Mouse (Mus musculus) intestine, embryonic 16.5 days (tissue): ENCODE measurements around the gene Gm19426. TPM values are rescaled to one million over a fixed set of nuclear protein-coding genes. Genes with fewer than 3 reads are reported as not detected.
"Not testable (repeated sequence)": the region's sequence is repeated elsewhere in the genome, so short reads cannot be mapped to it uniquely, and the experiment has no call there.

ENCODE experiments used
- ATAC-seq: fragments of 200-750 bp; cut with Nextera tagmentation; 2 replicates; pipeline ENCODE4 v1.8.0; 2017; ENCODE audit warnings: moderate TSS enrichment, moderate library complexity
- H3K27ac ChIP-seq: fragments of 300-500 bp; sonication (generic); 2 replicates; pipeline ENCODE4 v1.5.1; 2014; ENCODE audit warnings: mild to moderate bottlenecking, low read length
- H3K27me3 ChIP-seq: fragments of 300-500 bp; sonication (generic); replicated peaks from 2 replicates; pipeline ENCODE4 v1.6.1; 2014; ENCODE audit warnings: low read length, control low read depth, mixed read lengths; ENCODE audit not compliant: control insufficient read depth, insufficient read depth
- H3K36me3 ChIP-seq: fragments of 300-500 bp; sonication (generic); 2 replicates; pipeline ENCODE4 v1.6.1; 2014; ENCODE audit warnings: low read length, control low read depth; ENCODE audit not compliant: control insufficient read depth, insufficient read depth
- H3K4me1 ChIP-seq: fragments of 300-500 bp; sonication (generic); 2 replicates; pipeline ENCODE4 v1.6.1; 2014; ENCODE audit warnings: low read length, control low read depth, mixed read lengths; ENCODE audit not compliant: control insufficient read depth, insufficient read depth
- H3K4me2 ChIP-seq: fragments of 300-500 bp; sonication (generic); 2 replicates; pipeline ENCODE4 v1.6.1; 2014; ENCODE audit warnings: low read depth, low read length, control low read depth
- H3K4me3 ChIP-seq: fragments of 300-500 bp; sonication (generic); 2 replicates; pipeline ENCODE4 v1.5.1; 2014; ENCODE audit warnings: mild to moderate bottlenecking, low read length
- H3K9ac ChIP-seq: fragments of 300-500 bp; sonication (generic); 2 replicates; pipeline ENCODE4 v1.6.1; 2014; ENCODE audit warnings: low read depth, low read length
- H3K9me3 ChIP-seq: fragments of 300-500 bp; sonication (generic); 2 replicates; pipeline ENCODE4 v1.6.1; 2016; ENCODE audit warnings: low read length, control low read depth; ENCODE audit not compliant: control insufficient read depth
- WGBS: fragments of 180-500 bp; shearing (Covaris S2); extraction: QIAGEN DNeasy Blood & Tissue Kit; methylation state at CpG from one replicate; pipeline ENCODE4 v1.1.7; 2014; 5-methylcytosine and 5-hydroxymethylcytosine counted together
- polyA plus RNA-seq: library from polyadenylated mRNA; unstranded; fragments of >200 nt; fragmentation: Nextera tagmentation; extraction: Ambion mirVana; gene quantifications from 2 replicates; pipeline ENCODE4 v1.2.1, GENCODE M21; 2015

Gm19426 gene
- polyA plus RNA-seq, 1 experiment from 2014 or later, result 5.1 TPM

GRCm38 (mm10) chr2:84732394-84732793, 11.1 kb downstream of the Gm19426 start:
- no peak overlapping the region for H3K27ac ChIP-seq
- no peak overlapping the region for H3K9ac ChIP-seq
- no peak for ATAC-seq
- WGBS, result 62% methylated on average over 1 of the region's 1 CpGs
- no peaks in the 10 kb centered on the region for H3K9me3 ChIP-seq
- peaks cover 9% of the 10 kb centered on the region for H3K27me3 ChIP-seq
- H3K4me3 ChIP-seq, result no peak overlapping the region
- peaks cover 28% of the 10 kb centered on the region for H3K4me1 ChIP-seq
- H3K36me3 ChIP-seq, result no peaks in the 10 kb centered on the region
- no peak overlapping the region for H3K4me2 ChIP-seq

- peaks cover 19% of the 10 kb centered on the region for H3K4me1 ChIP-seq
- ATAC-seq, result no peak
- no peak overlapping the region for H3K4me2 ChIP-seq
- no peak overlapping the region for H3K27ac ChIP-seq
- H3K9ac ChIP-seq, result no peak overlapping the region
- H3K27me3 ChIP-seq, result peaks cover 5% of the 10 kb centered on the region
- 79% methylated on average over 3 of the region's 3 CpGs for WGBS
- H3K9me3 ChIP-seq, result no peaks in the 10 kb centered on the region
- no peaks in the 10 kb centered on the region for H3K36me3 ChIP-seq
- H3K4me3 ChIP-seq, result no peak overlapping the region
These were observed 12.2 kb downstream of the Gm19426 start for GRCm38 (mm10) chr2:84731206-84731605.

- H3K36me3 ChIP-seq, H3K4me2 ChIP-seq: not testable (repeated sequence)
These were observed 15.3 kb downstream of the Gm19426 start for GRCm38 (mm10) chr2:84728191-84728590.

GRCm38 (mm10) chr2:84727172-84727858, 16.1 kb downstream of the Gm19426 start, which contains the start of gene Clp1:
TSS of gene Clp1 (minus strand) at chr2:84727350.
- Histone ChIP-seq H3K27ac (peak within 1 kb of the TSS; percentile 89), H3K36me3 (peaks cover 3% of the 10 kb centered on the region; the same call in 1 of the 2 replicates), H3K4me2 (peak within 1 kb of the TSS; percentile 64), H3K27me3 (no peaks in the 10 kb centered on the region), H3K9me3 (no peaks in the 10 kb centered on the region), H3K9ac (peak within 1 kb of the TSS; percentile 74), H3K4me1 (peaks cover 12% of the 10 kb centered on the region), H3K4me3 (peak within 1 kb of the TSS; percentile 56)
- under 1% methylated on average over 39 of the region's 39 CpGs for WGBS
- peak; percentile 97 for ATAC-seq

More at GRCm38 (mm10) chr2:84728191-84728590, 15.3 kb downstream of the Gm19426 start:
- H3K9me3 ChIP-seq, H3K27me3 ChIP-seq, H3K9ac ChIP-seq, H3K27ac ChIP-seq, ATAC-seq, H3K4me3 ChIP-seq: not testable (repeated sequence)
- WGBS, result 78% methylated on average over 5 of the region's 5 CpGs
- peaks cover 12% of the 10 kb centered on the region for H3K4me1 ChIP-seq

- Histone ChIP-seq H3K4me2 (peak overlapping the region; percentile 55), H3K4me3 (peak overlapping the region; percentile 56), H3K9ac (peak overlapping the region; percentile 53), H3K27ac (no peak overlapping the region), H3K4me1 (peaks cover 12% of the 10 kb centered on the region), H3K36me3 (peaks cover 3% of the 10 kb centered on the region; the same call in 1 of the 2 replicates), H3K27me3 (no peaks in the 10 kb centered on the region), H3K9me3 (no peaks in the 10 kb centered on the region)
- peak; percentile 26 for ATAC-seq
- WGBS, result 1% methylated on average over 9 of the region's 9 CpGs
These were observed 16.7 kb downstream of the Gm19426 start for GRCm38 (mm10) chr2:84726716-84727115.

- peaks cover 3% of the 10 kb centered on the region; the same call in 1 of the 2 replicates for H3K36me3 ChIP-seq
- 91% methylated on average over 10 of the region's 10 CpGs for WGBS
- no peak overlapping the region for H3K9ac ChIP-seq
- H3K27me3 ChIP-seq, result no peaks in the 10 kb centered on the region
- no peak overlapping the region for H3K4me2 ChIP-seq
- H3K4me3 ChIP-seq, result no peak overlapping the region
- ATAC-seq, result no peak
- peaks cover 12% of the 10 kb centered on the region for H3K4me1 ChIP-seq
- H3K9me3 ChIP-seq, result no peaks in the 10 kb centered on the region
- no peak overlapping the region for H3K27ac ChIP-seq
These were observed 17.7 kb downstream of the Gm19426 start for GRCm38 (mm10) chr2:84725770-84726169.

GRCm38 (mm10) chr2:84723856-84724255, 19.6 kb downstream of the Gm19426 start:
- WGBS, result 92% methylated on average over 14 of the region's 14 CpGs
- no peak overlapping the region for H3K27ac ChIP-seq
- no peaks in the 10 kb centered on the region for H3K9me3 ChIP-seq

GRCm38 (mm10) chr2:84721182-84721581, 22.3 kb downstream of the Gm19426 start:
- no peak for ATAC-seq
- Histone ChIP-seq H3K27me3 (no peaks in the 10 kb centered on the region), H3K9ac (no peak overlapping the region), H3K4me3 (no peak overlapping the region), H3K4me1 (peaks cover 11% of the 10 kb centered on the region), H3K36me3 (peaks cover 3% of the 10 kb centered on the region; the same call in 1 of the 2 replicates), H3K4me2 (no peak overlapping the region), H3K9me3 (no peaks in the 10 kb centered on the region), H3K27ac (no peak overlapping the region)
- 70% methylated on average over 3 of the region's 3 CpGs for WGBS

More at GRCm38 (mm10) chr2:84723856-84724255, 19.6 kb downstream of the Gm19426 start:
- Histone ChIP-seq H3K4me1 (peaks cover 12% of the 10 kb centered on the region), H3K9ac (no peak overlapping the region), H3K4me3 (no peak overlapping the region), H3K36me3 (peaks cover 3% of the 10 kb centered on the region; the same call in 1 of the 2 replicates), H3K4me2 (no peak overlapping the region), H3K27me3 (no peaks in the 10 kb centered on the region)
- no peak for ATAC-seq

GRCm38 (mm10) chr2:84720718-84721117, 22.7 kb downstream of the Gm19426 start:
- Histone ChIP-seq H3K4me3 (no peak overlapping the region), H3K9me3 (no peaks in the 10 kb centered on the region)
- WGBS, result 87% methylated on average over 2 of the region's 2 CpGs

More at GRCm38 (mm10) chr2:84720718-84721117, 22.7 kb downstream of the Gm19426 start:
- Histone ChIP-seq H3K36me3 (peaks cover 3% of the 10 kb centered on the region; the same call in 1 of the 2 replicates), H3K4me2 (no peak overlapping the region), H3K27ac (no peak overlapping the region), H3K27me3 (no peaks in the 10 kb centered on the region), H3K9ac (no peak overlapping the region), H3K4me1 (peaks cover 7% of the 10 kb centered on the region)
- no peak for ATAC-seq
